Mouse (Mus musculus) midbrain, embryonic 11.5 days (tissue): ENCODE data around the gene Stk32c. TPM values are rescaled to one million over a fixed set of nuclear protein-coding genes. Genes with fewer than 3 reads are reported as not detected.

ENCODE experiments used
- ATAC-seq: fragments of 200-750 bp; cut with Nextera tagmentation; 2 replicates; pipeline ENCODE4 v1.8.0; 2017; ENCODE audit warnings: moderate TSS enrichment, moderate library complexity; ENCODE audit not compliant: low FRiP score
- DNase-seq: peaks from one replicate; pipeline ENCODE4 v3.0.0; 2015; ENCODE audit warnings: low spot score; ENCODE audit errors: missing footprints
- H3K27ac ChIP-seq: fragments of 300-500 bp; sonication (generic); 2 replicates; pipeline ENCODE4 v1.5.1; 2014; ENCODE audit warnings: low read depth, low read length
- H3K27me3 ChIP-seq: fragments of 300-500 bp; sonication (generic); 2 replicates; pipeline ENCODE4 v1.6.1; 2014; ENCODE audit warnings: mild to moderate bottlenecking, low read length, moderate library complexity, mixed read lengths; ENCODE audit not compliant: control insufficient read depth, insufficient read depth
- H3K36me3 ChIP-seq: fragments of 300-500 bp; sonication (generic); 2 replicates; pipeline ENCODE4 v1.6.1; 2014; ENCODE audit warnings: mild to moderate bottlenecking, low read length, moderate library complexity, mixed read lengths; ENCODE audit not compliant: control insufficient read depth, insufficient read depth
- H3K4me1 ChIP-seq: fragments of 300-500 bp; sonication (generic); 2 replicates; pipeline ENCODE4 v1.6.1; 2014; ENCODE audit warnings: low read length; ENCODE audit not compliant: control insufficient read depth, insufficient read depth
- H3K4me2 ChIP-seq: fragments of 300-500 bp; sonication (generic); 2 replicates; pipeline ENCODE4 v1.6.1; 2014; ENCODE audit warnings: mild to moderate bottlenecking, moderate library complexity
- H3K4me3 ChIP-seq: fragments of 300-500 bp; sonication (generic); 2 replicates; pipeline ENCODE4 v1.5.1; 2014; ENCODE audit warnings: low read depth, low read length
- H3K9ac ChIP-seq: fragments of 300-500 bp; sonication (generic); 2 replicates; pipeline ENCODE4 v1.6.1; 2014; ENCODE audit warnings: low read length
- H3K9me3 ChIP-seq: fragments of 300-500 bp; sonication (generic); 2 replicates; pipeline ENCODE4 v1.6.1; 2016; ENCODE audit warnings: low read length; ENCODE audit not compliant: control insufficient read depth
- WGBS: fragments of 180-500 bp; shearing (Covaris S2); extraction: QIAGEN DNeasy Blood & Tissue Kit; methylation state at CpG from one replicate; pipeline ENCODE4 v1.1.7; 2014; 5-methylcytosine and 5-hydroxymethylcytosine counted together
- polyA plus RNA-seq: library from polyadenylated mRNA; unstranded; fragments of >200 nt; fragmentation: Nextera tagmentation; extraction: Ambion mirVana; gene quantifications from 2 replicates; pipeline ENCODE4 v1.2.1, GENCODE M21; 2014

The Stk32c gene
- polyA plus RNA-seq, 1 experiment from 2014 or later: 0.63 TPM

- no peaks in the 10 kb centered on the region for H3K9me3 ChIP-seq
- H3K4me2 ChIP-seq: no peak overlapping the region
- 67% methylated on average over 4 of the region's 4 CpGs for WGBS
- no peak overlapping the region for H3K9ac ChIP-seq
- DNase-seq (no peak), ATAC-seq (0 out of 2 replicates have a peak, but pooled peaks have one; percentile 7)
- H3K36me3 ChIP-seq: no peaks in the 10 kb centered on the region
- H3K4me3 ChIP-seq: no peak overlapping the region
- H3K27me3 ChIP-seq: no peaks in the 10 kb centered on the region
- no peak overlapping the region; the same call in 1 of the 2 replicates for H3K27ac ChIP-seq
- H3K4me1 ChIP-seq: peaks cover 30% of the 10 kb centered on the region
These were observed 65.7 kb downstream of the Stk32c start for GRCm38 (mm10) chr7:139147360-139147759.

GRCm38 (mm10) chr7:139145891-139146290 is 67.2 kb downstream of the Stk32c start:
- no peak for ATAC-seq
- no peak overlapping the region for H3K4me2 ChIP-seq
- H3K36me3 ChIP-seq: no peaks in the 10 kb centered on the region
- 30% methylated on average over 7 of the region's 7 CpGs for WGBS
- no peak overlapping the region for H3K27ac ChIP-seq
- H3K9me3 ChIP-seq: no peaks in the 10 kb centered on the region
- H3K4me3 ChIP-seq: no peak overlapping the region
- H3K27me3 ChIP-seq: no peaks in the 10 kb centered on the region
- H3K4me1 ChIP-seq: peaks cover 24% of the 10 kb centered on the region
- DNase-seq: no peak
- H3K9ac ChIP-seq: no peak overlapping the region

GRCm38 (mm10) chr7:139143785-139144184 is 69.3 kb downstream of the Stk32c start:
- H3K36me3 ChIP-seq: no peaks in the 10 kb centered on the region
- no peaks in the 10 kb centered on the region for H3K27me3 ChIP-seq
- no peak overlapping the region for H3K9ac ChIP-seq
- ATAC-seq (no peak), DNase-seq (no peak)
- H3K9me3 ChIP-seq: no peaks in the 10 kb centered on the region
- no peak overlapping the region for H3K27ac ChIP-seq
- no peak overlapping the region for H3K4me3 ChIP-seq
- WGBS: 75% methylated on average over 1 of the region's 1 CpGs
- H3K4me1 ChIP-seq: peaks cover 34% of the 10 kb centered on the region
- H3K4me2 ChIP-seq: no peak overlapping the region

GRCm38 (mm10) chr7:139139921-139140461 is 73.1 kb downstream of the Stk32c start:
- Histone ChIP-seq H3K9me3 (no peaks in the 10 kb centered on the region), H3K27ac (peak overlapping the region; percentile 68), H3K27me3 (no peaks in the 10 kb centered on the region), H3K4me2 (peak overlapping the region; percentile 7; the same call in 1 of the 2 replicates), H3K4me1 (peaks cover 28% of the 10 kb centered on the region), H3K36me3 (no peaks in the 10 kb centered on the region), H3K9ac (peak overlapping the region; percentile 49), H3K4me3 (no peak overlapping the region)
- WGBS: 2% methylated on average over 11 of the region's 11 CpGs
- peak; percentile 93 for DNase-seq
- peak; percentile 89 for ATAC-seq

GRCm38 (mm10) chr7:139136906-139137491 is 76.1 kb downstream of the Stk32c start:
- ATAC-seq (no peak), DNase-seq (no peak)
- no peak overlapping the region for H3K4me3 ChIP-seq
- peaks cover 26% of the 10 kb centered on the region for H3K4me1 ChIP-seq
- H3K27me3 ChIP-seq: no peaks in the 10 kb centered on the region
- H3K9ac ChIP-seq: no peak overlapping the region
- WGBS: 66% methylated on average over 5 of the region's 5 CpGs
- H3K27ac ChIP-seq: no peak overlapping the region
- no peaks in the 10 kb centered on the region for H3K9me3 ChIP-seq
- no peak overlapping the region for H3K4me2 ChIP-seq
- no peaks in the 10 kb centered on the region for H3K36me3 ChIP-seq

GRCm38 (mm10) chr7:139135236-139135635 is 77.9 kb downstream of the Stk32c start:
- 79% methylated on average over 5 of the region's 5 CpGs for WGBS
- Histone ChIP-seq H3K4me2 (no peak overlapping the region), H3K27ac (no peak overlapping the region), H3K4me3 (no peak overlapping the region), H3K36me3 (no peaks in the 10 kb centered on the region), H3K9me3 (no peaks in the 10 kb centered on the region), H3K4me1 (peaks cover 19% of the 10 kb centered on the region), H3K9ac (no peak overlapping the region), H3K27me3 (no peaks in the 10 kb centered on the region)
- ATAC-seq (no peak), DNase-seq (no peak)

GRCm38 (mm10) chr7:139133446-139133845 is 79.7 kb downstream of the Stk32c start:
- no peaks in the 10 kb centered on the region for H3K27me3 ChIP-seq
- WGBS: 89% methylated on average over 3 of the region's 3 CpGs
- H3K4me2 ChIP-seq: no peak overlapping the region
- ATAC-seq (no peak), DNase-seq (no peak)
- H3K4me1 ChIP-seq: peaks cover 9% of the 10 kb centered on the region
- no peak overlapping the region for H3K27ac ChIP-seq
- no peaks in the 10 kb centered on the region for H3K9me3 ChIP-seq
- H3K9ac ChIP-seq: no peak overlapping the region
- no peak overlapping the region for H3K4me3 ChIP-seq
- no peaks in the 10 kb centered on the region for H3K36me3 ChIP-seq

- 73% methylated on average over 8 of the region's 8 CpGs for WGBS
- H3K27me3 ChIP-seq: no peaks in the 10 kb centered on the region
- peaks cover 5% of the 10 kb centered on the region for H3K4me1 ChIP-seq
- H3K36me3 ChIP-seq: no peaks in the 10 kb centered on the region
- no peak for DNase-seq
- no peak overlapping the region for H3K4me3 ChIP-seq
- no peak overlapping the region for H3K4me2 ChIP-seq
- H3K9me3 ChIP-seq: no peaks in the 10 kb centered on the region
- no peak for ATAC-seq
- H3K9ac ChIP-seq: no peak overlapping the region
- no peak overlapping the region for H3K27ac ChIP-seq
These were observed 81.6 kb downstream of the Stk32c start for GRCm38 (mm10) chr7:139131538-139131937.

GRCm38 (mm10) chr7:139130361-139130760 is 82.7 kb downstream of the Stk32c start:
- Histone ChIP-seq H3K9me3 (no peaks in the 10 kb centered on the region), H3K27me3 (no peaks in the 10 kb centered on the region), H3K4me3 (no peak overlapping the region), H3K9ac (no peak overlapping the region), H3K27ac (no peak overlapping the region), H3K4me1 (peaks cover 2% of the 10 kb centered on the region; the same call in 1 of the 2 replicates), H3K4me2 (no peak overlapping the region), H3K36me3 (no peaks in the 10 kb centered on the region)
- ATAC-seq (no peak), DNase-seq (no peak)
- WGBS: 57% methylated on average over 6 of the region's 6 CpGs
